Mouse (Mus musculus) liver, embryonic 16.5 days (tissue): ENCODE measurements around the gene Plekhh2. TPM values are rescaled to one million over a fixed set of nuclear protein-coding genes. Genes with fewer than 3 reads are reported as not detected.

Experiments used
- ATAC-seq: fragments of 200-750 bp; cut with Nextera tagmentation; 2 replicates; pipeline ENCODE4 v1.8.0; 2017; ENCODE audit warnings: low read depth, mild to moderate bottlenecking, moderate number of reproducible peaks, moderate library complexity
- H3K27ac ChIP-seq: fragments of 300-500 bp; sonication (generic); 2 replicates; pipeline ENCODE4 v1.5.1; 2014; ENCODE audit warnings: mild to moderate bottlenecking, low read length
- H3K27me3 ChIP-seq: fragments of 300-500 bp; sonication (generic); 2 replicates; pipeline ENCODE4 v1.6.1; 2014; ENCODE audit warnings: low read depth, low read length, mixed read lengths; ENCODE audit not compliant: control insufficient read depth, insufficient read depth
- H3K36me3 ChIP-seq: fragments of 300-500 bp; sonication (generic); 2 replicates; pipeline ENCODE4 v1.6.1; 2014; ENCODE audit warnings: mild to moderate bottlenecking; ENCODE audit not compliant: control insufficient read depth, insufficient read depth
- H3K4me1 ChIP-seq: fragments of 300-500 bp; sonication (generic); 2 replicates; pipeline ENCODE4 v1.6.1; 2014; ENCODE audit warnings: low read depth, low read length, mixed read lengths; ENCODE audit not compliant: control insufficient read depth
- H3K4me2 ChIP-seq: fragments of 300-500 bp; sonication (generic); 2 replicates; pipeline ENCODE4 v1.6.1; 2014; ENCODE audit warnings: low read depth, low read length, mixed read lengths
- H3K4me3 ChIP-seq: fragments of 300-500 bp; sonication (generic); 2 replicates; pipeline ENCODE4 v1.5.1; 2014; ENCODE audit warnings: low read depth, mild to moderate bottlenecking, low read length
- H3K9ac ChIP-seq: fragments of 300-500 bp; sonication (generic); 2 replicates; pipeline ENCODE4 v1.6.1; 2014; ENCODE audit warnings: low read depth, low read length
- H3K9me3 ChIP-seq: fragments of 300-500 bp; sonication (generic); replicated peaks from 2 replicates; pipeline ENCODE4 v1.6.1; 2016; ENCODE audit warnings: low read length; ENCODE audit not compliant: control insufficient read depth
- WGBS: fragments of 180-500 bp; shearing (Covaris S2); extraction: QIAGEN DNeasy Blood & Tissue Kit; methylation state at CpG from one replicate; pipeline ENCODE4 v1.1.7; 2014; ENCODE audit not compliant: insufficient replicate concordance; 5-methylcytosine and 5-hydroxymethylcytosine counted together
- polyA plus RNA-seq: library from polyadenylated mRNA; unstranded; fragments of >200 nt; fragmentation: Nextera tagmentation; extraction: Ambion mirVana; gene quantifications from 2 replicates; pipeline ENCODE4 v1.2.1, GENCODE M21; 2015

The Plekhh2 gene
- 0.30 and 0.46 TPM in 2 replicates for polyA plus RNA-seq

GRCm38 (mm10) chr17:84511682-84512515 lies at the start of gene Plekhh2:
Gene Plekhh2 (plus strand): TSS chr17:84511895.
- Histone ChIP-seq H3K27ac (no peak within 1 kb of the TSS), H3K4me3 (peak within 1 kb of the TSS; percentile 58), H3K9ac (peak within 1 kb of the TSS; percentile 25), H3K4me1 (no peaks in the 10 kb centered on the region), H3K4me2 (peak within 1 kb of the TSS; percentile 70), H3K36me3 (no peaks in the 10 kb centered on the region), H3K27me3 (peaks cover 26% of the 10 kb centered on the region), H3K9me3 (no peaks in the 10 kb centered on the region)
- WGBS, result under 1% methylated on average over 79 of the region's 79 CpGs
- peak; percentile 59; the same call in 1 of the 2 replicates for ATAC-seq

- Histone ChIP-seq H3K4me1 (peaks cover 9% of the 10 kb centered on the region), H3K36me3 (no peaks in the 10 kb centered on the region), H3K9ac (peak within 1 kb of the TSS; percentile 85), H3K4me3 (peak within 1 kb of the TSS; percentile 93), H3K4me2 (peak within 1 kb of the TSS; percentile 93), H3K9me3 (no peaks in the 10 kb centered on the region), H3K27me3 (no peaks in the 10 kb centered on the region), H3K27ac (peak within 1 kb of the TSS; percentile 74)
- ATAC-seq, result peak; percentile 97
- WGBS, result under 1% methylated on average over 67 of the region's 67 CpGs
Observed at GRCm38 (mm10) chr17:84465753-84466608, 45.7 kb upstream of the Plekhh2 start, which contains the start of gene Thada. Gene Thada (minus strand): TSS chr17:84466205.

GRCm38 (mm10) chr17:84474312-84474711 lies 37.4 kb upstream of the Plekhh2 start:
- no peak overlapping the region for H3K9ac ChIP-seq
- 50% methylated on average over 4 of the region's 4 CpGs for WGBS
- H3K27ac ChIP-seq, result no peak overlapping the region
- H3K4me3 ChIP-seq, result no peak overlapping the region
- no peaks in the 10 kb centered on the region for H3K9me3 ChIP-seq
- ATAC-seq, result no peak
- H3K4me1 ChIP-seq, result no peaks in the 10 kb centered on the region
- H3K36me3 ChIP-seq, result no peaks in the 10 kb centered on the region
- no peak overlapping the region for H3K4me2 ChIP-seq
- H3K27me3 ChIP-seq, result no peaks in the 10 kb centered on the region

- no peaks in the 10 kb centered on the region for H3K9me3 ChIP-seq
- no peaks in the 10 kb centered on the region for H3K27me3 ChIP-seq
- H3K4me3 ChIP-seq, result no peak overlapping the region
- H3K36me3 ChIP-seq, result no peaks in the 10 kb centered on the region
- H3K9ac ChIP-seq, result no peak overlapping the region
- no peaks in the 10 kb centered on the region for H3K4me1 ChIP-seq
- no peak overlapping the region for H3K4me2 ChIP-seq
- 65% methylated on average over 5 of the region's 5 CpGs for WGBS
- no peak overlapping the region for H3K27ac ChIP-seq
- ATAC-seq, result no peak
Observed at GRCm38 (mm10) chr17:84477176-84477575, 34.5 kb upstream of the Plekhh2 start.

- Histone ChIP-seq H3K27me3 (no peaks in the 10 kb centered on the region), H3K9ac (no peak overlapping the region), H3K4me2 (no peak overlapping the region), H3K4me3 (no peak overlapping the region), H3K27ac (no peak overlapping the region), H3K36me3 (no peaks in the 10 kb centered on the region), H3K9me3 (no peaks in the 10 kb centered on the region), H3K4me1 (no peaks in the 10 kb centered on the region)
- no peak for ATAC-seq
- 56% methylated on average over 4 of the region's 4 CpGs for WGBS
Observed at GRCm38 (mm10) chr17:84478276-84478675, 33.4 kb upstream of the Plekhh2 start.

GRCm38 (mm10) chr17:84480464-84481355 lies 31.0 kb upstream of the Plekhh2 start:
- Histone ChIP-seq H3K36me3 (no peaks in the 10 kb centered on the region), H3K27me3 (no peaks in the 10 kb centered on the region), H3K27ac (no peak overlapping the region), H3K9me3 (no peaks in the 10 kb centered on the region), H3K4me2 (no peak overlapping the region), H3K4me1 (no peaks in the 10 kb centered on the region), H3K4me3 (no peak overlapping the region), H3K9ac (no peak overlapping the region)
- ATAC-seq, result no peak
- WGBS, result 47% methylated on average over 15 of the region's 15 CpGs

- whole genome bisulfite sequencing, result 63% methylated on average over 3 of the region's 3 CpGs
- Histone ChIP-seq H3K36me3 (no peaks in the 10 kb centered on the region), H3K27ac (no peak overlapping the region), H3K4me1 (no peaks in the 10 kb centered on the region), H3K9ac (no peak overlapping the region), H3K27me3 (no peaks in the 10 kb centered on the region), H3K4me2 (no peak overlapping the region), H3K4me3 (no peak overlapping the region), H3K9me3 (no peaks in the 10 kb centered on the region)
- ATAC-seq, result no peak
Observed at GRCm38 (mm10) chr17:84482831-84483230, 28.9 kb upstream of the Plekhh2 start.

- no peak for ATAC-seq
- Histone ChIP-seq H3K4me1 (no peaks in the 10 kb centered on the region), H3K9me3 (no peaks in the 10 kb centered on the region), H3K4me3 (no peak overlapping the region), H3K4me2 (no peak overlapping the region), H3K9ac (no peak overlapping the region), H3K36me3 (no peaks in the 10 kb centered on the region), H3K27me3 (no peaks in the 10 kb centered on the region), H3K27ac (no peak overlapping the region)
- 56% methylated on average over 6 of the region's 6 CpGs for WGBS
Observed at GRCm38 (mm10) chr17:84483673-84484320, 27.9 kb upstream of the Plekhh2 start.
